Mouse (Mus musculus): Measurements from ENCODE around the gene Tsr3. TPM values are rescaled to one million over a fixed set of nuclear protein-coding genes. Genes with fewer than 3 reads are reported as not detected.
A peak's percentile ranks its signal among the peaks of the same experiment; 100 is the strongest.

Gene Tsr3
- polyA plus RNA-seq, 1 experiment = 13.3 TPM

DNA sequence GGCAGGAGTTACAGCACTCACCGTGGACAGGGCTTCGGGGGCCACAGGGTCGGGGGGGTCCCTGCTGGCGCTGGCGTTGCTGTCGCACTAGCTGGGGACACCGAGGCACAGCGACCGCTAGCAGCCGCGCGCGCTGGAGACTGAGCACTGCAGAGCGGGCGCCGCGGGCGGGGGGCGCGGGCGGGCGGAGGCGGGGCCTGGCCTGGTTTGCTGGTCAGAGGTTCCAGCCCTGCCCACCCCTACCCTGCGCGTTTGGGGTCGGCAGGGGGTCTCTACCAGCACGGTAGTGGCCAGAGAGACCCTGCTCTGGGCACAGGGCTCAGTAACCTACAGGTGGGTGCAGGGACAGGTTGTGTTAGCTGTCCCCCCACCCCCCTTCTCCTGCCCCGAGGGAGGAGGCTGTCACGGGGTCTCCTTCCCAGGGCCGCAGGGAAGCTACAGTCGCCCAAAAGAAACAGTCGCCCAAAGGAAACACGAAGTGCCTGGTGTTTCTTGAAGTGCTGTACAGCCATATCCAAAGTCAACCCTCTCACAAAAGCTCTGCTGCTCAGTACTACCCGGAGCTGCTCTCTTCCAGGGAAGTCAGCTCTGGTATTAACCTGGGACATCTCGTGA lies 16.3 kb downstream of the Tsr3 start, which contains the start of gene Baiap3:
Gene Baiap3 (minus strand): TSS at position 225 of the 615 bp plus-strand sequence.
- no peak within 1 kb of the TSS for H3K27ac ChIP-seq (ENCODE audit: insufficient read depth, low read depth, low read length)
- H3K4me3 ChIP-seq (ENCODE audit: low read depth, low read length) = peak within 1 kb of the TSS; percentile 48
- H3K27me3 ChIP-seq (ENCODE audit: control insufficient read depth, insufficient read depth, low read length) = peaks cover 17% of the 10 kb centered on the region
- no peak for TF ChIP-seq CTCF (IDR thresholded peaks at IDR 0.05; ENCODE audit: extremely low read depth, insufficient read length, insufficient replicate concordance, low read depth, low read length)
- no peak for TF ChIP-seq POLR2A (IDR thresholded peaks at IDR 0.05; ENCODE audit: low read depth, low read length)
- H3K36me3 ChIP-seq (ENCODE audit: control insufficient read depth, insufficient read depth, low read length) = peaks cover 7% of the 10 kb centered on the region; the same call in 1 of the 2 replicates
- peaks cover 6% of the 10 kb centered on the region for H3K4me1 ChIP-seq (ENCODE audit: control insufficient read depth, insufficient read depth, insufficient read length, low read length)
- WGBS = 3% methylated on average over 35 of the region's 35 CpGs

DNA sequence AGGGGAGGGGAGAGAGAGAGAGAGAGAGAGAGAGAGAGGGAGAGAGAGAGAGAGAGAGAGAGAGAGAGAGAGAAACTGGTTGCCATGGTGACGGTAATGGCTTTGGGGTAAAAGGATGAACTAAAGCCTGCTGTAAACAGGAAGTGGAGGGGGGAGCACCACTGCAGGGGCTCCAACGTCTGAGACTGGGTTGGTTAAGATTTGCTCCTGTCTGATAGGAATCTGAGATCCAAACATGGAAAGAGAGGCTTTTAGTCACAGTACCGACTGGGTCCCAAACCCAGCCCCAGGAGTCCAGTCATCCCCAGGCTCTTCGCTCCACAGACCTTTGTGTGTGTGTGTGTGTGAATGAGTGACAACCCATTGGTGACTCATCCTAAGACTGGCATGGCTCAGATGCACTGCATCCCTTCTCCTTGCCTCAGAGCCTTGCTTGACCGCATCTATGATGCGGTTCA lies 17.9 kb downstream of the Tsr3 start:
- H3K27ac ChIP-seq (ENCODE audit: insufficient read depth, low read depth, low read length) = 0 out of 2 replicates have a peak overlapping the region, but pooled peaks have one; percentile 19
- H3K36me3 ChIP-seq (ENCODE audit: control insufficient read depth, insufficient read depth, low read length) = peaks cover 12% of the 10 kb centered on the region
- H3K27me3 ChIP-seq (ENCODE audit: control insufficient read depth, insufficient read depth, low read length) = peaks cover 17% of the 10 kb centered on the region
- WGBS = 43% methylated on average over 6 of the region's 6 CpGs
- H3K4me1 ChIP-seq (ENCODE audit: control insufficient read depth, insufficient read depth, insufficient read length, low read length) = peaks cover 6% of the 10 kb centered on the region
- H3K4me3 ChIP-seq (ENCODE audit: low read depth, low read length) = no peak overlapping the region
- TF ChIP-seq CTCF (IDR thresholded peaks at IDR 0.05; ENCODE audit: extremely low read depth, insufficient read length, insufficient replicate concordance, low read depth, low read length) (no peak), POLR2A (IDR thresholded peaks at IDR 0.05; ENCODE audit: low read depth, low read length) (no peak)

DNA sequence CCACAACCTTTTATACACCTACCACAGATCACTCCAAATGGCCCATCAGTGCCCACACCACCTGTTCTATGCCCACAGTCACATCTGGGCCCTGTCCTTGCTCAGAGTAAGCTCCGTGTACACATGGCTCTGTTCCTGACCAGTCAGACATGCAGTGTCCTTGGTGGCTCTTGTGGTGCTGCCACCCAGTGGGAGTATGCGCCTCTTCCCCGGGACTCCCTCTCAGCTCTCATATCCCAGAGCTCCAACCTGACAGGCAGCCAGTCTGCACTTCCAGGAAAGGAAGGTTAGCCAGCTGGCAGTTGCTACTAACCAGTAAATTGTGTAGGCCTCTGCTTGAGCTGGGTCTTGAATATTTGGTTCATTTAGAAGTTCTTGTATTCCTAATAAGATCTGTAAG lies 24.5 kb downstream of the Tsr3 start:
- TF ChIP-seq CTCF (IDR thresholded peaks at IDR 0.05; ENCODE audit: extremely low read depth, insufficient read length, insufficient replicate concordance, low read depth, low read length) = peak; percentile 33; the same call in 1 of the 2 replicates
- no peak for TF ChIP-seq POLR2A (IDR thresholded peaks at IDR 0.05; ENCODE audit: low read depth, low read length)
- Histone ChIP-seq H3K4me1 (ENCODE audit: control insufficient read depth, insufficient read depth, insufficient read length, low read length) (peaks cover under 1% of the 10 kb centered on the region; the same call in 1 of the 2 replicates), H3K36me3 (ENCODE audit: control insufficient read depth, insufficient read depth, low read length) (peaks cover 70% of the 10 kb centered on the region), H3K4me3 (ENCODE audit: low read depth, low read length) (no peak overlapping the region), H3K27me3 (ENCODE audit: control insufficient read depth, insufficient read depth, low read length) (no peaks in the 10 kb centered on the region), H3K27ac (ENCODE audit: insufficient read depth, low read depth, low read length) (no peak overlapping the region)
- WGBS = 53% methylated on average over 3 of the region's 3 CpGs

DNA sequence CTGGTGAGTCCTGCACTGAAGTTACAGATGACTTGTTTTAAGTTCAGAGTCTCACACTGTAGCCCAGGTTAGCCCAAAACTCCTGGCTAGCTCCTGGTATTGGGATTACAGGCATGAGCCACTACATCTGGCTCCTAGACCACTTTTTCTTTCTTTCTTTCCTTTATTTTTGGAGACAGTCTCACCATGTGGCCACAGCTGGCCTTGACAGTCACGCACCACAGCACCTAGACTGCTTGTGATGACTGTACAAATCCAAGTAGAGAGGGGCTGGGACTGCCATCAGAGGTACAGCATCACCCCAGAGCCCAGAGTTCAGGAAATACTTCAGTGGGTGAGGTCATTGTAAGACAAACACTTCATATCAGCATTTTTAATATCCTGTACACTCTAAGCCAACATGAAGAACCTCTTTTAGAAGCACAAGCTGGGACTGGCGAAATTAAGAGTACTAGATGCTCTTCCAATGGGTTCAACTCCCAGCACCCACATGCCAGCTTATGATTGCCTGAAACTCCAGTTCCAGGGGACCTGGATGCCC lies 30.9 kb downstream of the Tsr3 start:
- no peak for TF ChIP-seq CTCF (IDR thresholded peaks at IDR 0.05; ENCODE audit: extremely low read depth, insufficient read length, insufficient replicate concordance, low read depth, low read length)
- no peak for TF ChIP-seq POLR2A (IDR thresholded peaks at IDR 0.05; ENCODE audit: low read depth, low read length)
- no peaks in the 10 kb centered on the region for H3K27me3 ChIP-seq (ENCODE audit: control insufficient read depth, insufficient read depth, low read length)
- no peak overlapping the region for H3K4me3 ChIP-seq (ENCODE audit: low read depth, low read length)
- H3K27ac ChIP-seq (ENCODE audit: insufficient read depth, low read depth, low read length) = no peak overlapping the region
- H3K4me1 ChIP-seq (ENCODE audit: control insufficient read depth, insufficient read depth, insufficient read length, low read length) = peaks cover 21% of the 10 kb centered on the region; the same call in 1 of the 2 replicates
- H3K36me3 ChIP-seq (ENCODE audit: control insufficient read depth, insufficient read depth, low read length) = peaks cover 30% of the 10 kb centered on the region
- 49% methylated on average over 2 of the region's 2 CpGs for WGBS

DNA sequence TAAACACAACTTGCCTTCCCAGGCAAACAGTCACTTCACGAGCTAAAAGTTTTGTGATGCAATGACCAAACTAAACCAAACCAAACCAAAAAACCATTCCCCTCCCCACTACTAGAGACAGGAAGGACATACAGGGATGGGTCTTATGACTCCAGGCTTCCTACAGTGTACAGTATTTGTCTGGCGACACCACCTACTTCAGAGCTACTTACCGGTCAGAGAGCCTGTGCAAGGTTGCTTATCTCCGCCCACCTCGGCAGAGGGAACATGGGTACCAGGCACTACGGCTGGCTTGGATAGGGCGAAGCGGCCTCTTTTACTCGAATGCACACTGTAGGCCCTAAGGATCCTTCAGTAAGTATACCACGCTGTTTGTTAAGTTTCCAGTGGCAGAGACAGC lies 32.4 kb downstream of the Tsr3 start:
- peak overlapping the region; percentile 88 for H3K4me3 ChIP-seq (ENCODE audit: low read depth, low read length)
- TF ChIP-seq POLR2A (IDR thresholded peaks at IDR 0.05; ENCODE audit: low read depth, low read length) (no peak), CTCF (IDR thresholded peaks at IDR 0.05; ENCODE audit: extremely low read depth, insufficient read length, insufficient replicate concordance, low read depth, low read length) (no peak)
- H3K36me3 ChIP-seq (ENCODE audit: control insufficient read depth, insufficient read depth, low read length) = peaks cover 16% of the 10 kb centered on the region
- H3K4me1 ChIP-seq (ENCODE audit: control insufficient read depth, insufficient read depth, insufficient read length, low read length) = peaks cover 21% of the 10 kb centered on the region; the same call in 1 of the 2 replicates
- H3K27me3 ChIP-seq (ENCODE audit: control insufficient read depth, insufficient read depth, low read length) = no peaks in the 10 kb centered on the region
- H3K27ac ChIP-seq (ENCODE audit: insufficient read depth, low read depth, low read length) = peak overlapping the region; percentile 99
- WGBS = under 1% methylated on average over 10 of the region's 10 CpGs

DNA sequence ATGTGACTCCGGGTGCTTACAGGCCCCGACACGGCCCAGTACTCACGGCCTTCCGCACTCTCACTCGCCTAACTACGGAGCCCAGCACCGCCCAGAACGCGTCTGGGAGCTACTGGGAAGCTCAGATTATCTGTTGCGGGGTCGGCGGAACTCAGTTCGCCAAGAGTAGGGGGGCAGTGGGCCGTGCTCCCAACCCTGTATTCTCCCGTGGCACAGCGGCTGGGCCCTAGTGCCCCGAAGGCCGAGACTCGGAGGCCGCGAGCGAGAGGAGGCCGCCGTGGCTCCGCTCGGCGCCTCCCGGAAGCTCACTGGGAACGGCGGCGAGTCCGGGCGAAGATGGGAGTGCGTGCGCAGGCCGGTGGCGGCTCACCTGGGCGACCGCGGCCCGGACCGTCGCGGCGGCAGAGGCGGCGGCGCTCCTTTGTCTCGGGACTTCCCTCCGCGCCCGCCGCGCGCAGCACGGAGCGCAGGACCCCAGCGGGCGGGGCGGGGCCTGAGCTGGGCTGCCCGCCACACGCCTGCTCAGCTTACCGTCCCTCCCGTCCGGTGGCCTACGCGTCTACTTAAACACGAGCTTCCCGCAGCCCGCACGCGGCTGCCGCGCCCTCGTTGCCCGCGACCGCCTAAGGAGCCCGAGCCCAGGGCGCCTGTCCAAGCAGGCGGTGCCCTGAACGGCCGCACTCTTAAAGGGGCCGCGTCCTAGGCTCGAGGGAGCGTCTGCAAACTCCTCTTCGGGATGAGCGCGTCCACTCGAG lies 33.2 kb downstream of the Tsr3 start:
- Histone ChIP-seq H3K4me3 (ENCODE audit: low read depth, low read length) (peak overlapping the region; percentile 88), H3K36me3 (ENCODE audit: control insufficient read depth, insufficient read depth, low read length) (peaks cover 9% of the 10 kb centered on the region), H3K27ac (ENCODE audit: insufficient read depth, low read depth, low read length) (peak overlapping the region; percentile 99), H3K4me1 (ENCODE audit: control insufficient read depth, insufficient read depth, insufficient read length, low read length) (peaks cover 21% of the 10 kb centered on the region; the same call in 1 of the 2 replicates), H3K27me3 (ENCODE audit: control insufficient read depth, insufficient read depth, low read length) (no peaks in the 10 kb centered on the region)
- WGBS = under 1% methylated on average over 91 of the region's 92 CpGs
- TF ChIP-seq CTCF (IDR thresholded peaks at IDR 0.05; ENCODE audit: extremely low read depth, insufficient read length, insufficient replicate concordance, low read depth, low read length) (no peak), POLR2A (IDR thresholded peaks at IDR 0.05; ENCODE audit: low read depth, low read length) (no peak; the same call in none of the 2 replicates)
